Mouse (Mus musculus) bone marrow macrophage, adult 2 months (primary cell): ENCODE results near the gene Dus2.

Experiments used
- CTCF ChIP-seq: IDR thresholded peaks from 2 replicates; pipeline ENCODE4 v1.5.1; 2012; ENCODE audit warnings: low read depth, mild to moderate bottlenecking, low read length, moderate library complexity
- POLR2A ChIP-seq: IDR thresholded peaks from 2 replicates; pipeline ENCODE4 v1.6.1; 2012; ENCODE audit warnings: mild to moderate bottlenecking, low read depth, low read length, borderline replicate concordance

DNA sequence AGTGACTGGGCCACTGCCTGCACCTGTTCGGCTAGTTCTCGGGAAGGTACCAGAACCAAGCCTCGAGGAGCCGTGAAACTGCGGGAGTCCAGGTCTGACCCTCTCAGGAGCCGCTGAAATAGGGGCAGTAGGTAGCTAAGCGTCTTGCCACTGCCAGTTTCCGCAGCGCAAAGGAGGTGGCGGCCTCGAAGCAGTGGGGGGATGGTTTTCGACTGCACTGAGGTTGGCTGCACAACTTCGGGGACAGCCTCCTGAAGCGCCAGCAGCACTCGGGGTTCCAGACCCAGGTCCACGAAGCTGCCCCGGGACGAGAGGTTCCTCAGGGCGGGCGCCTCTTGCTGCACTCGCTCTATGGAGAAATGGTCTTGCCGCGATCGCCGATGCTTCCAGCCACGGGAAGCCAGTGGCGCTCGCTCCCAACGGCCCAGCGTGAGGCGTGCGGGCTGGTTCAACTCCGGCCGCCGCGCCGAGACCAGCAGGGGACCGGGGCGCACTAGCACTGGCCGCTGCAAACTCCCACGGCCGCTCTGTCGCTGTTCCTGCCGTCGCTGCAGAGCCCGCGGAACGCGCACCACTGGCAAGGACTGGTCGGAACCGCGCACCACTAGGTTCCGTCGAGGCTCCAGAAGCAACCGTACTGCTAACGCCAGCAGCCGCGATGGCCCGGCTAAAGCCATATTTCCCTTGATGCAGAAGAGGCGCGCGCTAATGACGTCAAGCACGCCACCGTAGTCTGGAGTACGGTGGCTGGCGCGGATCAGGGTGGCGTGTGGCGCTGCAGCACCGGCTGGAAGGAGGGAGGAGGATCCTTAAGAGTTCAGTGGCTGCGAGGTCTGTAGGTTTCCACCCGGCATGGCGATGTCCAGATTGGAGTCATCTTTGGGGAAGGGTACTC is 19.9 kb downstream of the Dus2 start:
- TF ChIP-seq CTCF (no peak), POLR2A (0 out of 2 replicates have a peak, but pooled peaks have one; percentile 45)
